Mouse (Mus musculus): ENCODE measurements at regions not wholly inside any gene's neighbourhood (a gene's known extent, or its start where the extent isn't known, plus 50 kb on each side); places are given as distances from the start of the nearest gene placed in this dataset.

DNA sequence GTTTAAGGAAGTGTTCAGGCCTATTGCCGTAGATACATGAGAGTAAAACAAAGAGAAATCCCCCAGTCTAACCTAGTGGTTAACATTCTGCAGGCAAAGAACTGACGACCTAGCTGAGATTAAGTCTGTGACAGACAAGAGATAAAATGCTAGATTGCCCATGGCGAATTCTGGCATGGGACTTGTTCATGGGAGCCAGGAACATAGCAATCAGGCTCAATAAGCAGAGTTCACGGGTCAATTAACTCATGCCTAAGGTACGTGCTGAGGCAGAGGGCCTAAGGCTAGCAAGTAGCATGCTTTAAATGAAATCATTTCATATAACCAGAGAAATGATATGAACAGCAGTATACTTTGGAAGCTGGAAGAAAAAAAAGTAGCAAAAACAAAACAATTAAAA lies 1119.2 kb upstream of the Adgrl2 start:
- 68% methylated on average over 5 of the region's 5 CpGs for WGBS
- Histone ChIP-seq H3K27ac (no peak overlapping the region), H3K9me3 (replicated peaks) (no peaks in the 10 kb centered on the region), H3K4me1 (no peaks in the 10 kb centered on the region), H3K27me3 (no peaks in the 10 kb centered on the region), H3K36me3 (no peaks in the 10 kb centered on the region), H3K9ac (no peak overlapping the region), H3K4me3 (replicated peaks) (no peak overlapping the region), H3K4me2 (no peak overlapping the region)
- no peak for ATAC-seq (replicated peaks; ENCODE audit: low FRiP score)

DNA sequence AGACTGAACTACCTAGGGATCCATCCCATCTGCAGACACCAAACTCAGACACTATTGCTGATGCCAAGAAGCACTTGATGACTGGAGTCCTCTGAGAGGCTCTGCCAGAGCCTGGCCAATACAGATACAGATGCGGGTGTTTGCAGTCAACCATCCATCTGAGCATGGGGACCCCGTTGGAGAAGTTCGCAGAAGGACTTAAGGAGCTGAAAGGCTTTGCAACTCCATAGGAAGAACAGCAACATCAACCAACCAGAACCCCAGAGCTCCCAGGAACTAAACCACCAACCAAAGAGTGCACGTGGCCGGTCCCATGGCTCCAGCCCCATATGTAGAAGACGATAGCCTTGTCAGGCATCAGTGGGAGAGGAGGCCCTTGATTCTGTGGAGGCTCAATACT lies 1121.9 kb upstream of the Adgrl2 start:
- H3K4me2 ChIP-seq: no peak overlapping the region
- no peak overlapping the region for H3K27ac ChIP-seq
- 95% methylated on average over 6 of the region's 6 CpGs for WGBS
- no peaks in the 10 kb centered on the region for H3K27me3 ChIP-seq
- ATAC-seq (replicated peaks; ENCODE audit: low FRiP score): no peak
- no peaks in the 10 kb centered on the region for H3K4me1 ChIP-seq
- no peak overlapping the region for H3K4me3 ChIP-seq (replicated peaks)
- no peaks in the 10 kb centered on the region for H3K9me3 ChIP-seq (replicated peaks)
- no peaks in the 10 kb centered on the region for H3K36me3 ChIP-seq
- H3K9ac ChIP-seq: no peak overlapping the region

DNA sequence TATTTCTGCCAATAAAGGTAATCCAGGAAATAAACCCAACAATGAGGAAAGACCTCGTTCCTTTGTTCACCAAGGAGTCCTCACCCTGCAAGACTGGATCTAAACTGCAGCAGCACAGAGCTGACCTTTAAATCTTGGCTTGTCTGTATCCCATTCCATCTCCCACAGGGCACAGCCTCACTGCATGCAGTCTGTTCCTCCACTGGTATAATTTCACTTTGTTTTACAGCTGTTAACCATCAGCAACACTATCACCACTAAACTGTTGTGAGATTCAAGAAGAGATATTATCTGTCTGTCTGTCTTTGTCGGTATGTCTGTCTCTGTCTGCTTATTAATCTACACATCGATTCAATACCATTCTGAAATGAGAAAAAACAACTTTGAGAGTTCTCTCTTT lies 1129.5 kb upstream of the Adgrl2 start:
- Histone ChIP-seq H3K9me3 (replicated peaks) (no peaks in the 10 kb centered on the region), H3K27me3 (no peaks in the 10 kb centered on the region), H3K4me3 (replicated peaks) (no peak overlapping the region), H3K36me3 (no peaks in the 10 kb centered on the region), H3K27ac (no peak overlapping the region), H3K4me2 (no peak overlapping the region), H3K4me1 (no peaks in the 10 kb centered on the region), H3K9ac (no peak overlapping the region)
- WGBS: 67% methylated on average over 3 of the region's 3 CpGs
- ATAC-seq (replicated peaks; ENCODE audit: low FRiP score): no peak

DNA sequence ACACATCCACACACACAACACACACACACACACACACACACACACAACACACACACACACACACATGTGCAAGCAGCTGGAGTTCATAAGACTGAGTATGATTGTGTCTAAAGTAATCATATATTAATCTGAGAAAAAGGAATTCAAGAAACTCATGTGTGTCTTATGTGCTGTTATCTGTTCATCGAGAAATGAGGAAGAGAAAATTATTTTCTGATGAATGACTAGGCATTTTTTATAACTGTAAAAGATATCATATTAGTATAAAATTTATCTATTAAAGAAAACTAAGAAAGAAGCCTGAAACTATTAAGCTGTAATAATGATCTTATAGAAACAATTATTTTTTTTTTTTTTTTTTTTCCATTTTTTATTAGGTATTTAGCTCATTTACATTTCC lies 1156.3 kb upstream of the Adgrl2 start:
- Histone ChIP-seq H3K4me1 (0 out of 2 replicates have a peak, but pooled peaks cover 2% of the 10 kb centered on the region), H3K27ac (no peak overlapping the region), H3K9me3 (replicated peaks) (no peaks in the 10 kb centered on the region), H3K4me3 (replicated peaks) (no peak overlapping the region), H3K9ac (no peak overlapping the region), H3K27me3 (no peaks in the 10 kb centered on the region), H3K36me3 (no peaks in the 10 kb centered on the region), H3K4me2 (no peak overlapping the region)
- no peak for ATAC-seq (replicated peaks; ENCODE audit: low FRiP score)
- WGBS: 94% methylated on average over 1 of the region's 1 CpGs

DNA sequence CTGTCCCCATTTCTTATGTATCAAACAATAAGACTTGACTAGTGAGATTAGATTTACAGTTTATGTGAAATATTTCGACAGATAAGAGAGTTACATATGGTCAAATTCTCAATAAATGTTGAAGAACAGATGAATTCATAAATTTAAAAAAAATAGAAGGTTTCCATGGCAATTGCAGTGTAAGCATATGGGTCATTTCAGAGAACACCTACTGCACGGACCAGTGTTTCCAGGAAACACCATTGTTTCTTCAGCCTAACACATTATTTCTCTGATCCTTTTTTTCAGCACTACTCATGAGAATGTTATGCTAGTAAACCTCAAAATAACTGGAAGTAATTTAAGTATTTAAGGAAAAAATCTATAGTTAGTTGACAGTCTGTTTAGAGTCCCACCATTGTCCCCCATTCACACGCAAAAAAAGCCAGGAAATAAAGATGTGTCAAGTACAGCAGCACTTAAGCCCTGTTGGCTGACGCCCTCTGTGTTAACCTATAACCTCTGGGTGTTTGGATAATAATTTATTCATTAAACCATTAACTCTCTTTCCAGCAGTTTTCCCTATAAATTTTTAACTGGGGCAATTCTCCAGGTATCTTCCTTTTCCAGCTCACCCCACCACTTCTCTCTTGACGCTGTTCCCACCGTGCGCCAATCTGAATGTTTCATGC lies 1160.9 kb upstream of the Adgrl2 start:
- no peaks in the 10 kb centered on the region for H3K27me3 ChIP-seq
- no peak overlapping the region for H3K4me3 ChIP-seq (replicated peaks)
- 45% methylated on average over 7 of the region's 7 CpGs for WGBS
- no peaks in the 10 kb centered on the region for H3K36me3 ChIP-seq
- no peak overlapping the region for H3K4me2 ChIP-seq
- H3K9ac ChIP-seq: no peak overlapping the region
- 0 out of 2 replicates have a peak, but pooled peaks cover 3% of the 10 kb centered on the region for H3K4me1 ChIP-seq
- peak overlapping the region; percentile 79; the same call in 1 of the 2 replicates for H3K27ac ChIP-seq
- peak; percentile 93 for ATAC-seq (replicated peaks; ENCODE audit: low FRiP score)
- no peaks in the 10 kb centered on the region for H3K9me3 ChIP-seq (replicated peaks)

DNA sequence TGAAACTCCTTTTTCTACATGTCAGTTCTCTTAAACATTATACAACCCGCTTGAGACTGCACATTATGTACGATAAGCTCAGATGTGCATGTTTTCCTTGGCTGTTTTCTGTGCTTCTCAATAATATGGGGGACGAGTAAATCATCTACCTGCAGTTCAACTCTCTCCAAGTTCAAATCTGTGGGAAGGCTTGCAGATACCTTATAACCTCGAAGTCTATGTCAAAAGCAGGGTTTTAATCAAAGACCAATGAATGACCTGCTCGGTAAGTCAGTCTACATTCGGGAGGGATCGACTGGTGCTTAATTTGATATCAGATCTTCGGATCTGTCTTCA lies 1161.4 kb upstream of the Adgrl2 start:
- Histone ChIP-seq H3K4me1 (0 out of 2 replicates have a peak, but pooled peaks cover 3% of the 10 kb centered on the region), H3K9me3 (replicated peaks) (no peaks in the 10 kb centered on the region), H3K27ac (peak overlapping the region; percentile 79), H3K4me2 (0 out of 2 replicates have a peak overlapping the region, but pooled peaks have one; percentile 15), H3K36me3 (no peaks in the 10 kb centered on the region), H3K9ac (no peak overlapping the region), H3K27me3 (no peaks in the 10 kb centered on the region), H3K4me3 (replicated peaks) (no peak overlapping the region)
- WGBS: 47% methylated on average over 8 of the region's 8 CpGs
- ATAC-seq (replicated peaks; ENCODE audit: low FRiP score): peak; percentile 82

DNA sequence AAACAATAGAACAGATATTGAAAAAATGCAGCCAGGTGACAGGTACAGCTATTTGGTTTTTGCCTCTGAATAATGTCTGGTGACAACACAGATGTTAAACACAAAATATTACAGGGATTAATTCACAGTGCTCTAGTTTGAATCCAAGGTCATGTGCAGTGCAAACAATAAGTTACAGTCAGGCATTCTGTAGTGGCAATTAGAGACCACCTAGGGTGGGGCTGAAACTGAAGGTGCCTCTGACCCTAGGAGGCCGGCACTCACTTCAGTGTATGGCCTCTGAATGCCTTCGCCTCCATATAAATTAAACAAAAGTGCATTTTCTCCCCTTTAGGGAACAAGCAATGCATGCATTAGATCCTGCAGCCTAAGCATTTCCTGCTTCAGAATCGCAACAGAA lies 1162.5 kb upstream of the Adgrl2 start:
- no peak overlapping the region for H3K4me2 ChIP-seq
- peak overlapping the region; percentile 79 for H3K27ac ChIP-seq
- H3K4me3 ChIP-seq (replicated peaks): no peak overlapping the region
- no peaks in the 10 kb centered on the region for H3K9me3 ChIP-seq (replicated peaks)
- ATAC-seq (replicated peaks; ENCODE audit: low FRiP score): no peak
- H3K36me3 ChIP-seq: no peaks in the 10 kb centered on the region
- no peaks in the 10 kb centered on the region for H3K27me3 ChIP-seq
- 0 out of 2 replicates have a peak, but pooled peaks cover 3% of the 10 kb centered on the region for H3K4me1 ChIP-seq
- WGBS: 49% methylated on average over 3 of the region's 3 CpGs
- no peak overlapping the region for H3K9ac ChIP-seq

DNA sequence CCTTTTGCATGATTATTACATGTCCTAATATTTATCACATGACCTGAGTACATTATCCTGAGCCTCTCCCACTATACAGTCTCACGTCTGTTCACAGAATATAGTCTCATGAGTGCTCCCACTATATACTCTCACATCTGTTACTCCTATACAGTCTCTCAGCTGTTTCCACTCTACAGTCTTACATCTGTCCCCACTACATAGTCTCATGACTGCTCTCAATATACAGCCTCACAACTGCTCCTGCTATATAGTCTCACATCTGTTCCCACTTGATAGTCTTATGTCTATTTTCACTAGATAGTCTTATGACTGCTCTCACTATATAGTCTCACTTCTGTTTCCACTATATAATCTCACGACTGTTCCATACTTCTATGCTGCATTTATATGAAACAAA lies 1195.5 kb upstream of the Adgrl2 start:
- WGBS: 87% methylated on average over 2 of the region's 2 CpGs
- H3K4me2 ChIP-seq: no peak overlapping the region
- no peaks in the 10 kb centered on the region for H3K4me1 ChIP-seq
- no peak for ATAC-seq (replicated peaks; ENCODE audit: low FRiP score)
- H3K9ac ChIP-seq: no peak overlapping the region
- no peak overlapping the region for H3K27ac ChIP-seq
- no peaks in the 10 kb centered on the region for H3K9me3 ChIP-seq (replicated peaks)
- H3K4me3 ChIP-seq (replicated peaks): no peak overlapping the region
- no peaks in the 10 kb centered on the region for H3K36me3 ChIP-seq
- no peaks in the 10 kb centered on the region for H3K27me3 ChIP-seq

DNA sequence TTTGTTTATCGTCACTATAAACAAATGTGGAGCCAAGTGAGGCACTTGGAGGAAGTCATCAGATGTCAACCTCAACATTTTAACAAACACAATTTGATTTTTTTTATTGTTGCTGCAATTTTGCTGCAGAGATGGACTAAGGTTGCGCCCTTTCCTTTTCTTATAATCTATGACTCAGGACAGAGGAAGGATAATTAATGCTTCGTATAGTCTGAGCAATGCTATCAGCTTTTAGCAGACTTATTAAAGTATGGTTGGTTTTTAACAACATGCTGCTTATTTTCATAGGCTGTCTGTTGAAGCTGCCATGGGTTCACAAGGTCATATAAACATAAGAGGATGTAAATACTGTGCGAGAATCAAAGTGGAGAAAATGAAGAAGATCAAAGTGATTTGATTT lies 1202.8 kb upstream of the Adgrl2 start:
- 64% methylated on average over 4 of the region's 4 CpGs for WGBS

DNA sequence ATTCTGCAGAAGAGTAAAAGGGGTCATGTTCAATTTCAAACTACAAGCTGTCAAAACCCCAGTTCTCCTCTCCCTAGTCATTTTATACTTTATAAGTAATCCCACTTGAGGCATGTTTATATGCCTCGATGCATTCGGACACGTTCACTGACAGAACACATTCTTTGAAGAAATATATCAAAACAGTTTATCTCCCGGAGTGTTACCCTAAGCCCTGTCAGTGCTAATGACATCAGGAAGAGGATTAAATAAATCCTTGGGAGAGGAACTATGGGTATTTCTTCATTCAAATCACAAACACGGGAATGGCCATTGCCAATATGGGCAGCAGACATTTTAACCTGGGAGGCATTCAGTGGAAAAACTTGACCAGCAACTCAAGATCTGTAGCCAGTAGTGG lies 1208.1 kb upstream of the Adgrl2 start:
- H3K4me1 ChIP-seq: no peaks in the 10 kb centered on the region
- H3K27me3 ChIP-seq: no peaks in the 10 kb centered on the region
- no peaks in the 10 kb centered on the region for H3K9me3 ChIP-seq (replicated peaks)
- H3K36me3 ChIP-seq: no peaks in the 10 kb centered on the region
- no peak overlapping the region for H3K9ac ChIP-seq
- ATAC-seq (replicated peaks; ENCODE audit: low FRiP score): no peak
- H3K4me2 ChIP-seq: no peak overlapping the region
- H3K27ac ChIP-seq: no peak overlapping the region
- no peak overlapping the region for H3K4me3 ChIP-seq (replicated peaks)
- 56% methylated on average over 5 of the region's 5 CpGs for WGBS

More for the DNA sequence above, 1202.8 kb upstream of the Adgrl2 start:
- no peaks in the 10 kb centered on the region for H3K4me1 ChIP-seq
- no peak overlapping the region for H3K27ac ChIP-seq
- H3K36me3 ChIP-seq: no peaks in the 10 kb centered on the region
- ATAC-seq (replicated peaks; ENCODE audit: low FRiP score): peak; percentile 36; the same call in 1 of the 2 replicates
- H3K4me2 ChIP-seq: no peak overlapping the region
- H3K27me3 ChIP-seq: no peaks in the 10 kb centered on the region
- H3K4me3 ChIP-seq (replicated peaks): no peak overlapping the region
- H3K9ac ChIP-seq: no peak overlapping the region
- H3K9me3 ChIP-seq (replicated peaks): no peaks in the 10 kb centered on the region

DNA sequence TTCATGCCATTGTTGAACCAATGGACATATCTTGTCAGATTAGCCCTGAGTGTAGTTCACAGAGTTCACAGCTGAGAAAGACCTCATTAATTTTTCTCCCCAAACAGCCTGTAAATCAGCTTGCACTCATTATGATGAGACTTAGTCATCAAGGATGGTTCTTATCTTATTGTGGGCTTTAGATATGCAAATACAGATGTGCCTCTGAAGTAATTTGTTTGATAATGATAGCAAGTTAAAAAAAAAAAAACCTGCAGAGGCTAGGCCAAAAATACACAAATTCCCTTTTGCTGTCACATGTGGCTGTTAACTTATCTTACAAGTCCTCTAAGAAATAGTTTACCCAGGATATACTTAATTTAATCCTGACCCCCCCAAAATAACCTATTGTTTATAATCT lies 1215.5 kb upstream of the Adgrl2 start:
- Histone ChIP-seq H3K36me3 (no peaks in the 10 kb centered on the region), H3K9ac (no peak overlapping the region), H3K4me1 (no peaks in the 10 kb centered on the region), H3K27ac (no peak overlapping the region), H3K4me3 (replicated peaks) (no peak overlapping the region), H3K9me3 (replicated peaks) (no peaks in the 10 kb centered on the region), H3K4me2 (no peak overlapping the region), H3K27me3 (no peaks in the 10 kb centered on the region)
- ATAC-seq (replicated peaks; ENCODE audit: low FRiP score): no peak

DNA sequence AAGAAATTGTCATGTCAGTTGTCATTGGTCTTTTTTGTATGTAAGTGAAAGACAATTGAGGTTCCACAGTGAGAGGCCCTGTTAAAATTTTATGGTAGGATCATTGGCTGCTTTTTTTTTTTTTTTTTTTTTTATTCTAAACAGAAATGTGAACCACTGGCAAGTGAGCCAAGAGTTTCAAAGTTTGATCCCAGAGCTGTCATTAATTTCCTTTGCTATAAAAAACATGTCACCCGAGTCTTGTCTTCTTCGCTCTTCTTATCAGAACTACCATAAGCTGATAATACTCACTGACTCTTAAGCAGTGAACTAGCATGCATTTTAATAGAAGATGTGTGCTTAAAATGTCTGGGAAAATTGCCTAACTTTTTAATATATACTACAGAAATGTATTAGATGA lies 1204.4 kb upstream of the Adgrl4 start:
- Histone ChIP-seq H3K4me3 (replicated peaks) (no peak overlapping the region), H3K27ac (no peak overlapping the region), H3K9ac (no peak overlapping the region), H3K4me1 (no peaks in the 10 kb centered on the region), H3K36me3 (no peaks in the 10 kb centered on the region), H3K27me3 (no peaks in the 10 kb centered on the region), H3K9me3 (replicated peaks) (no peaks in the 10 kb centered on the region), H3K4me2 (no peak overlapping the region)
- WGBS: 67% methylated on average over 2 of the region's 2 CpGs
- ATAC-seq (replicated peaks; ENCODE audit: low FRiP score): no peak

DNA sequence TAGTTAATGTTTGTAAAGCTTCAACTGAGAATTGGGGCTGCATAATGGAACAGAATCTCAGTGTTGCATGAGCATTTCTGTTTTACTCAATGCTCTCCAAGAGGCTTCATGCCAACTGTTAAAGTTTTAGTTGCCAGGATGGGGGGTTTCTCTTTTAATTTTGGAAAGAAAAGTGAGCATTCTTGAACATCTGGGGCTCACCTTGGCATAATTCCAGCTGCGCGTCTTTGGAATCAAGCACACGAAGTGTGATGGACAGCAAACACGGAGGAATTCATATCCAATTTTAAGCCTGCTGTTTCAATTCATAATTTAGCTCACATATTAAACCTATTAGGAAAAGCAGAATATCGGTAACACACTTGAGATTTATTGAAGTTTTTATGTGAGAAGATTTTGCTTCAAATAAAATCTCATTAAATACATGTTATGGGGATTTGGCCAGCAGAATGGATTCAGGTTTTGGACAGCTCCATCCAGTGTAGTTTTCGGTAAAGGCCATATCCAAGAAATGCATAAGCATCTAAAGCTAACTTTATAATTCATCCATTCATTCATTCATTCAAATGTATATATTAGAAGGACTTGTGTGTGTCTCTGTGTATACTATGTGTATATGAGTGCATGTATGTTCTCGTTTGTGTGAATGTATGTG lies 1200.6 kb upstream of the Adgrl4 start:
- Histone ChIP-seq H3K4me3 (replicated peaks) (no peak overlapping the region), H3K27ac (no peak overlapping the region), H3K9ac (no peak overlapping the region), H3K4me1 (no peaks in the 10 kb centered on the region), H3K9me3 (replicated peaks) (no peaks in the 10 kb centered on the region), H3K36me3 (no peaks in the 10 kb centered on the region), H3K4me2 (no peak overlapping the region), H3K27me3 (no peaks in the 10 kb centered on the region)
- WGBS: 79% methylated on average over 7 of the region's 7 CpGs
- ATAC-seq (replicated peaks; ENCODE audit: low FRiP score): no peak

Data from kidney, embryonic 15.5 days (tissue).